Mouse (Mus musculus): ENCODE results near the gene Olfr1028.

Olfr1028 gene

DNA sequence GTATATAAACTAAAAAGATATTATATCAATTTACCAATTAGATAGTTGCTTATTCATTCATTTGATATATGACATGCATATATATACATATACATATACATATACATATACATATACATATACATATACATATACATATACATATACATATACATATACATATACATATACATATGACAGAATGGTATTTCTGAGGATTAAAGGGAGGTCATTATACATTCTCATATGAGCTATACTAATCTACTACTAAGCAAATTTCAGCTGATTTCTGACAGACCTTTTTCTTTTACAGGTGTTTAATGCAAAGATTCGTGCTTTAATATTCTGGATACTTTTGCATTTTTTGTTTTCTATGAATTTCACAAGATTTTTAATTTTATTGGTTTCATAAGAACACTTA lies at the start of gene Olfr1028:
Olfr1028 (plus strand) TSS at position 301 of the 400 bp plus-strand sequence.
- DNase-seq: no peak

DNA sequence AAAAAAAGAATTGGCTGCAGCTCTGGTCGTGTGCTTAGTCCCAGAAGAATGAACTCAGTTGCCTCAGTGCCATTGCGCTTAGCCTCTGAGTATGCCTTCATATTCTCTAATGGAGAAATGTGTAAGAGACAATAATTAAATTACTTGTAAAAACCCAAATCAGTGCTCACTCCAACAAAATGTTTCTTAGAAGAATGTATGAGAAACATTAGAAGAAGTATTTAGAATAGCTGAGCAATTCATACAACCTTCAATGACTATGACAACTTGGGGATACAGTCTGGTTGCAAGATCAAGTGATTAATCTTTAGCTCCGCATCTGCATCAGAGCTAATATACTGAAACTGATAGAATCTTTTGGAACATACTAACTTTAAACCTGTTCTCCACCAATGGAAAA lies 45.3 kb upstream of the Olfr1028 start, which contains the start of gene Olfr1024:
Olfr1024 (minus strand) TSS at position 101 of the 400 bp plus-strand sequence.
- DNase-seq: no peak

DNA sequence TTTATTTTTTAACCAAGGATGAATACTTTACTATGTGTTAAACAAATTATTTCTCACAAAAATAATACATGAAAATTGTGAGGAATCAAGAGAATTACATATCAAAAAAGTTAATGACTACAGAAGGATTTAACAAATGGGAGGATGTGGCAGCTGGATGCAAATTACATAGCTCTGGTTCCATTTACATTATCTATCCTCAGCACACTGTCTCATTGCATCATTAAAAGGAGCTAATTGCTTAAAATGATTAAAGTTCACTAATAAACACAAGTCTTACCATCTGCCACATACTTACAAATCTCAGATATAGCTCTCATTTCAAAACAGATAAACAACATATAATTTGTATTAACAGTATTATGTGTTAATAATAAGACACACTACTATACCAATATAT lies 37.0 kb upstream of the Olfr1028 start:
- DNase-seq: no peak

DNA sequence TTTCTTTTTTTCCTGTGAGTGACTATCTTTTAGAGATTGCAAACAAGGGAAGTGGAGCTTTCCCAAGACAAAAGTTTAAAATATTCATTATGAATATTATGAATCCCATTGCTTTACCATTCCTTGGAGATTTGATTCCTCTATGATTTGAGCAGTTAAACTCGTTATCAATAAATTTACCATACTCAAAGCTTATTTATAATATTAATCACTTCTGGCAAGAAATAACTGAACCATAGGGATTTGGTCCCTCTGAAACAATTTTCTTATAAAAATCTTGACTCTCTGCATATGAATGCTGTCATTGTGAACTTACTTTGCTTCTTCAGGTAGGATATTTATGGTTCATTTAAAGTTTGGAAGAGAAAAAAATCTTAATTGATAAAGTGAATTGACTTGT lies 35.3 kb upstream of the Olfr1028 start, which contains the start of gene Olfr1025-ps1:
Olfr1025-ps1 (plus strand) TSS at position 301 of the 400 bp plus-strand sequence.
- no peak for DNase-seq

DNA sequence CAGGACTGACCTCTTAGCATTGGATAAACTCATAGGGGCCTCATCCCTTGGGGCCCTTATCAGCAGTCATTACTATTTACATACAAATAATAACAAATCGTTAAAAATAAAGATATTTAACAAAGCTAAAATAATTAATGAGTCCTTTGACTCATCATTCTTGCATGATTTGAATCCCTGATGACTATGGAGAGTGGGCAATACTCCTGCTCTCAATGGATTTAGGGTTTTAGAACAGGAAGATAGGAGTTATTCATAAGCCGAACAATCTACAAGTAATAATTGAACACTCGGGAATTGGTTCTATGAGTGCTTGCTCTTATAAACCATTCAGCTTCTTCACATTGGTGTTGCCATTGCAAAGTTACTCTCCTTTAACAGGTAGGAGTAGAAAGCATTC lies 29.0 kb upstream of the Olfr1028 start, which contains the start of gene Olfr1026:
Olfr1026 (plus strand) TSS at position 301 of the 400 bp plus-strand sequence.
- DNase-seq: no peak

DNA sequence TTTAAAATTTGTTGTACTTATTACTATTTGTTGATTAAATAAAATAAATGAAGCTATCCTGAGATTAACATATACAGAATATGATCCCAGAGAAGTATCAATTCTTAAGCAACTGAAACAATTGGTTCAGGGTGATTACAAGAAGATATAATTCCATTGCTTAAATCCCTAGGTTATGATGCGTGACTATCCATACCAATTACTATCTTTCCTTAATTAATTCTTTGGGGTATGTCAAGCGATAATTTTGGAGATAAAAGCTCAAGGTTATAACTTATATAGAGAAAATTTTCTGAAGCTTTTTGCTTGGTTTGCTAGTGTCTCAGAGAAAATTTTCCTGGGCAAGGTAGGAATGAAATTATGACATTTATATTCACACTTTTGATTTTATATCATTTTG lies 23.4 kb downstream of the Olfr1028 start, which contains the start of gene Olfr1029:
Olfr1029 (plus strand) TSS at position 301 of the 400 bp plus-strand sequence.
- no peak for DNase-seq

DNA sequence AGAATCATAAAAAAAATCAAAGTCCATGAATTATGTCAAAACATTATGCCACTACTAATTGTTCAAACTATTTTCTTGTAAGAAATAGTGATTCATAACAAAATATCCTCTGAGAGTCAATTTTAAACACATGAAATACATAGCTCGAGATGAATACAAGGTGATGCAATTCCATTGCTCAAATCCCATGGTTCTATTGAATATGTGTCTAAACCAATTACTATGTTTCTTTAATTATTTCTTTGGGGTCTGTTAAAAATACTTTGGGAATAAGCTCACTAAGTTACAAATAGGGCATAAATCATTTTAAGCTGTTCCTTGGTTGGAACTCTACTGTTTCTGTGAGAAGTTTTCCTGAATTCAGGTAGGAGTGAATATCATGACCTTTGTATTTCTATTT lies 28.7 kb downstream of the Olfr1028 start, which contains the start of gene Olfr1030:
Olfr1030 (plus strand) TSS at position 301 of the 400 bp plus-strand sequence.
- DNase-seq: no peak

DNA sequence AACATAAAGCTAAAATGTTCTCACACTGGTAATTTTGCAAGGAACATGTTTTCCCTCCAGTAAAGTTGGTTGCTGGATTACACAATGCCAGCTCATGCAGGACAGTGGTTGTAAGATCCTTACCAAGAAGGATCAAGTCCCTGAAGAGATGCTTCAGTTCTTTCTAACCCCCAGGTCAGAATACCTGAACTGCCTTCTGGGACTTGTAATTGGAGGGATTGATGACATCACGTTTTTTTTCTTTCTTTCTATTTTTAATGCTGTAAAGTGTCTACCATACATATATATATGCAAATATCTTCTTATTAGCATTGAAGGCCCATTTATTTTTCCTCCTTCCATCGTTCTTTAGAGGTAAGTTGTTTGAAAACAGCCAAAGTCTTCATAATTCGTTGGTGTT lies 39.8 kb downstream of the Olfr1028 start, which contains the start of gene Olfr1031:
Olfr1031 (plus strand) TSS at position 301 of the 400 bp plus-strand sequence.
- no peak for DNase-seq

Data from kidney, adult 9 months (tissue).